ENCODE assay signal across 23 mouse cellular contexts in genomic region chr11:35379407-35379806, GRCm38 (mm10).
A peak's percentile ranks its signal among the peaks of the same experiment; 100 is the strongest.
DNase-seq lines count a peak whose midpoint lies in the region; ATAC-seq and TF ChIP-seq lines count a peak whose summit lies in the region.
"Had no signal": no experiment of that assay in that cellular context is flagged by ENCODE, and none has a peak within 500 bp of the region (broad histone marks: within the 10 kb centered on the region; RNA-seq: fewer than 3 reads in every experiment).

No protein-coding gene starts in this region.

- H3K27me3 ChIP-seq in embryonic facial prominence, embryonic 12.5 days, result no peaks in the 10 kb centered on the region
- H3K27me3 ChIP-seq in embryonic facial prominence, embryonic 10.5 days (replicated peaks; ENCODE audit: low read depth, poor library complexity, severe bottlenecking), result no peaks in the 10 kb centered on the region
- no peaks in the 10 kb centered on the region for H3K27me3 ChIP-seq in limb, embryonic 13.5 days
- no peaks in the 10 kb centered on the region for H3K27me3 ChIP-seq in heart, adult 2 months (ENCODE audit: control insufficient read depth, insufficient read depth, low read length)
- H3K27me3 ChIP-seq in midbrain, embryonic 10.5 days (ENCODE audit: low read depth, poor library complexity, severe bottlenecking), result peaks cover 52% of the 10 kb centered on the region

- peak overlapping the region; percentile 32; the same call in 1 of the 2 replicates for H3K27ac ChIP-seq in embryonic facial prominence, embryonic 12.5 days
- H3K27ac ChIP-seq in embryonic facial prominence, embryonic 10.5 days (replicated peaks), result no peak overlapping the region
- peak overlapping the region; percentile 71 for H3K27ac ChIP-seq in left cerebral cortex, adult 2 months
- H3K27ac ChIP-seq in limb, embryonic 13.5 days, result 0 out of 2 replicates have a peak overlapping the region, but pooled peaks have one; percentile 10
- H3K27ac ChIP-seq in heart, adult 2 months, result no peak overlapping the region
- no peak overlapping the region for H3K27ac ChIP-seq in midbrain, embryonic 10.5 days (replicated peaks)
- H3K27ac ChIP-seq: forebrain, embryonic 12.5 days; hindbrain, embryonic 10.5 days; hindbrain, postnatal 0 days had no signal

- H3K4me1 ChIP-seq in embryonic facial prominence, embryonic 12.5 days, result peaks cover 11% of the 10 kb centered on the region
- peaks cover 34% of the 10 kb centered on the region for H3K4me1 ChIP-seq in embryonic facial prominence, embryonic 10.5 days
- peaks cover 29% of the 10 kb centered on the region for H3K4me1 ChIP-seq in limb, embryonic 13.5 days
- no peaks in the 10 kb centered on the region for H3K4me1 ChIP-seq in heart, adult 2 months (ENCODE audit: control insufficient read depth, insufficient read depth, low read length)
- 0 out of 2 replicates have a peak, but pooled peaks cover 5% of the 10 kb centered on the region for H3K4me1 ChIP-seq in midbrain, embryonic 10.5 days
- H3K4me1 ChIP-seq: forebrain, embryonic 12.5 days had no signal

- TF ChIP-seq POLR2A in heart, adult 2 months (IDR thresholded peaks at IDR 0.05; ENCODE audit: insufficient read depth, low read depth, low read length), result no peak

- no peak for DNase-seq in embryonic facial prominence, embryonic 10.5 days (ENCODE audit: low spot score)
- no peak for DNase-seq in left cerebral cortex, adult 2 months (ENCODE audit: extremely low spot score in 1 of 2, low spot score in 2 of 2)
- no peak for DNase-seq in left cerebral cortex, postnatal 36 days (ENCODE audit: low spot score in 2 of 2)
- DNase-seq in heart, adult 2 months, result no peak
- no peak for DNase-seq in embryo, embryonic 11 days
- DNase-seq in midbrain, embryonic 10.5 days (ENCODE audit: low spot score), result no peak
- DNase-seq: adrenal gland, postnatal 14 days; cerebellum, adult 11-12 months; cerebellum, postnatal 25 days; gastrocnemius, postnatal 36 days; kidney, adult 8-10 months; kidney, postnatal 36 days; lung, adult 18-20 months; lung, postnatal 14 days; right cerebral cortex, postnatal 14 days; thymus, postnatal 25 days had no signal

- H3K4me3 ChIP-seq in embryonic facial prominence, embryonic 12.5 days, result no peak overlapping the region
- no peak overlapping the region for H3K4me3 ChIP-seq in embryonic facial prominence, embryonic 10.5 days
- peak overlapping the region; percentile 24 for H3K4me3 ChIP-seq in left cerebral cortex, adult 2 months
- no peak overlapping the region for H3K4me3 ChIP-seq in limb, embryonic 13.5 days
- no peak overlapping the region for H3K4me3 ChIP-seq in heart, adult 2 months
- H3K4me3 ChIP-seq in midbrain, embryonic 10.5 days, result no peak overlapping the region
- H3K4me3 ChIP-seq: forebrain, embryonic 12.5 days; hindbrain, embryonic 10.5 days had no signal

- no peak for TF ChIP-seq EP300 in heart, adult 2 months (IDR thresholded peaks at IDR 0.05; ENCODE audit: insufficient read depth, low read depth, low read length)

- no peak overlapping the region for H3K4me2 ChIP-seq in embryonic facial prominence, embryonic 12.5 days (replicated peaks)
- 0 out of 2 replicates have a peak overlapping the region, but pooled peaks have one; percentile 27 for H3K4me2 ChIP-seq in limb, embryonic 13.5 days (replicated peaks)
- H3K4me2 ChIP-seq: forebrain, embryonic 12.5 days; liver, embryonic 11.5 days had no signal

- no peak overlapping the region for H3K9ac ChIP-seq in embryonic facial prominence, embryonic 12.5 days
- H3K9ac ChIP-seq in limb, embryonic 13.5 days, result no peak overlapping the region
- no peak overlapping the region for H3K9ac ChIP-seq in heart, adult 2 months (ENCODE audit: low read depth, low read length)
- H3K9ac ChIP-seq: forebrain, embryonic 12.5 days had no signal

- H3K9me3 ChIP-seq in embryonic facial prominence, embryonic 12.5 days, result no peaks in the 10 kb centered on the region
- H3K9me3 ChIP-seq in embryonic facial prominence, embryonic 10.5 days, result no peaks in the 10 kb centered on the region
- H3K9me3 ChIP-seq in limb, embryonic 13.5 days, result no peaks in the 10 kb centered on the region
- H3K9me3 ChIP-seq in midbrain, embryonic 10.5 days (replicated peaks), result no peaks in the 10 kb centered on the region
- H3K9me3 ChIP-seq: forebrain, embryonic 12.5 days; hindbrain, embryonic 10.5 days had no signal

- 58% methylated on average over 7 of the region's 7 CpGs for WGBS in embryonic facial prominence, embryonic 12.5 days
- 86% methylated on average over 7 of the region's 7 CpGs for WGBS in embryonic facial prominence, embryonic 10.5 days
- 65% methylated on average over 7 of the region's 7 CpGs for WGBS in limb, embryonic 13.5 days
- WGBS in heart, adult 2 months, result 68% methylated on average over 7 of the region's 7 CpGs
- 92% methylated on average over 7 of the region's 7 CpGs for WGBS in midbrain, embryonic 10.5 days

- intact Hi-C loops in left cerebral cortex, adult 2 months (cut with DNase I), result no loop called here
- intact Hi-C loops in left cerebral cortex, postnatal 36 days (cut with DNase I), result no loop called here
- intact Hi-C loops in heart, adult 2 months (cut with DNase I), result no loop called here

- H3K36me3 ChIP-seq in embryonic facial prominence, embryonic 12.5 days, result no peaks in the 10 kb centered on the region
- H3K36me3 ChIP-seq in embryonic facial prominence, embryonic 10.5 days (replicated peaks), result no peaks in the 10 kb centered on the region
- no peaks in the 10 kb centered on the region for H3K36me3 ChIP-seq in limb, embryonic 13.5 days
- H3K36me3 ChIP-seq in heart, adult 2 months (ENCODE audit: control insufficient read depth, insufficient read depth, low read length), result no peaks in the 10 kb centered on the region
- H3K36me3 ChIP-seq in midbrain, embryonic 10.5 days, result no peaks in the 10 kb centered on the region
- H3K36me3 ChIP-seq: forebrain, embryonic 12.5 days; G1E; hindbrain, embryonic 10.5 days had no signal

- no peaks in the 10 kb centered on the region for H3K79me2 ChIP-seq in heart, adult 2 months (replicated peaks; ENCODE audit: control insufficient read depth, insufficient read depth, low read length)

- no peak for TF ChIP-seq CTCF in left cerebral cortex, adult 2 months (IDR thresholded peaks at IDR 0.05)
- TF ChIP-seq CTCF in heart, adult 2 months (IDR thresholded peaks at IDR 0.05), result no peak

- ATAC-seq in embryonic facial prominence, embryonic 12.5 days (ENCODE audit: insufficient number of reproducible peaks, insufficient read depth, low FRiP score, low TSS enrichment), result no peak
- no peak for ATAC-seq in limb, embryonic 13.5 days (ENCODE audit: low FRiP score, low read depth)
- ATAC-seq: hindbrain, postnatal 0 days had no signal

Comparison
In these comparisons a context has a peak if more than half of its experiments do, and no peak if none do; other contexts are left out.
1. H3K27ac ChIP-seq: peak in embryonic facial prominence, embryonic 12.5 days (single experiment), left cerebral cortex, adult 2 months (single experiment) and limb, embryonic 13.5 days (single experiment); none in embryonic facial prominence, embryonic 10.5 days (single experiment), heart, adult 2 months (single experiment) and midbrain, embryonic 10.5 days (single experiment).